Mouse (Mus musculus) right cerebral cortex, adult 18-20 months (tissue): Measurements from ENCODE around the gene Dido1.
A peak's percentile ranks its signal among the peaks of the same experiment; 100 is the strongest.

Experiments
- DNase-seq: peaks from one replicate; pipeline ENCODE4 v3.0.0; 2022; ENCODE audit warnings: mixed read lengths

Gene Dido1

DNA sequence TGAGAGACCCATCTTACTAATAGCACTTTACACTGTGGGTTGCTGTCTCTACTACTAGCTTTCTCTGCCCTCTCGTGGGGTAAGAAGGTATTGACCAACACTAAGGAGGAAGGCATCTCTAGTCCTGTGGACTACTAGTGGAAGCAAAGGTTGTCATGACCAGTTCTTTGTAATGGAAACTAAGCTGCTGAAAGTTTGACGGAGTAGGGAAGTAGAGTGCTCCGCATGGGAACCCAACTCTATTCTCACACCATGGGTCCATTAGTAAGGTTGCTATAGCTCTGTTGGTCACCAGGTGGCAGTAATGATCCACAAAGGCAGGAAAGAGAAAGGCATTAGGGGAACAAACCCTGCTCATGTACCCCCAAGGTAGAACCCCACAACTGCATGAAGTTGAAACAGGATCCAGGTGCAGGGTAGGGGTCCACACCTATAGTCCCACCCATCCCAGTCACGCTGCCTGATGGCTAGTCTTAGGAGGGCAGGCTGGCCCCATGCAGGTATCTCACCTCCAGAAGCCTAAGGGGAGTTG is 31.1 kb downstream of the Dido1 start:
- DNase-seq = peak; percentile 58

DNA sequence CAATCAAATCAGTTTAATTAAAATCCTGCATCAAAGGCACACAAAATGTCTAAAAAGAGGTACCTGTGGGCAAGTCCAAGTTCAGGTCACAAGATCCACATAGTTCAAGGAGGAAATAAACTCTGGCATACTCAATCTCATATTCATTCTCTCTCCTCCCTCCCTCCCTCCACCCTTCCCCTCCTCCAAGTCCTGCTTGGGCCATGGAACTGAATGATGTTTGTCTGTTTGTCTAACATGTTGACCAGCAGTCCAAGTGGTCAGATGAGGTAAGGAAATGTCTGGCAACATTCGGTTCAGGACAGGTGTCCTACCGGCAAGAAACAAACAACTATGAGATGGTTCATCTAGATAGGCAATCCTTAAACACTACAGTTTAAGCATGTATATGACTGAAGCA is 33.1 kb downstream of the Dido1 start:
- DNase-seq = no peak

DNA sequence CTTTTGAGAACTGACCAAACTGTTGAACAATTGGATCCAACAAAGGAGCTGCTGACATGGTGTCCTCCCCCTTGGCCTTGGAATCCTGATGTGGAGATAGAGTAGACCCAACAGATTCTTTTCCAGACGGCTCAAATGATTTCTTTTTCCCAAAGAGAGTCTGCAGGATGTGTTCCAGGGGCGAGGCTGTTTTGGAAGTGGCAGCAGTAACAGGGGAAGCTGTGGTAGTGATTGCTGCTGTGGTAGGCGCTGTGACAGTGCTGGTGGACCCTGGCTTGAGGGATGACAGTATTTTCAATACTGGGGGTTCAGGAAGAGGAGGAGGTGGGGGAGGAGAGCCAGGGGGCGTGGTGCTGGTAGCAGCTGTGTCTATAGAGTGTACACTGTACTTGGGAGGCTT is 47.8 kb downstream of the Dido1 start:
- no peak for DNase-seq

DNA sequence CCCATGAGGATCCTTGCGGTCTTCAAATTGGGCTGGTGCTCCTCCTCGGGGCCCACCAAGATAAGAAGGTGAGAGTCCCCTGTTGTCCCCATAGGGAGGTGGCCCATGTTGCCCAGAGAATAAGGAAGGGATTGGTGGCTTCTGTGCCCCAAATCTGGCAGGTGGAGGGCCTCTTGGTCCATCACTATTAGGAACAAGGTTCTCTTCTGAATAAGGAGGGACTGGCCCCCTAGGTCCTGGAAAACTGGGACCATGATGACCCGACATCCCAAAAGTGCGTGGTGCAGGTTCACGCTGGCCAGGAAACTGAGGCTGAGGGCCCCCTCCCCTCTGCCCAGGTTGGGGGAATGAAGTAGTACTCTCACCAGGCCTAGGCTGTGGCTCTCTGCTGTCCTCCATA is 49.3 kb downstream of the Dido1 start:
- no peak for DNase-seq

DNA sequence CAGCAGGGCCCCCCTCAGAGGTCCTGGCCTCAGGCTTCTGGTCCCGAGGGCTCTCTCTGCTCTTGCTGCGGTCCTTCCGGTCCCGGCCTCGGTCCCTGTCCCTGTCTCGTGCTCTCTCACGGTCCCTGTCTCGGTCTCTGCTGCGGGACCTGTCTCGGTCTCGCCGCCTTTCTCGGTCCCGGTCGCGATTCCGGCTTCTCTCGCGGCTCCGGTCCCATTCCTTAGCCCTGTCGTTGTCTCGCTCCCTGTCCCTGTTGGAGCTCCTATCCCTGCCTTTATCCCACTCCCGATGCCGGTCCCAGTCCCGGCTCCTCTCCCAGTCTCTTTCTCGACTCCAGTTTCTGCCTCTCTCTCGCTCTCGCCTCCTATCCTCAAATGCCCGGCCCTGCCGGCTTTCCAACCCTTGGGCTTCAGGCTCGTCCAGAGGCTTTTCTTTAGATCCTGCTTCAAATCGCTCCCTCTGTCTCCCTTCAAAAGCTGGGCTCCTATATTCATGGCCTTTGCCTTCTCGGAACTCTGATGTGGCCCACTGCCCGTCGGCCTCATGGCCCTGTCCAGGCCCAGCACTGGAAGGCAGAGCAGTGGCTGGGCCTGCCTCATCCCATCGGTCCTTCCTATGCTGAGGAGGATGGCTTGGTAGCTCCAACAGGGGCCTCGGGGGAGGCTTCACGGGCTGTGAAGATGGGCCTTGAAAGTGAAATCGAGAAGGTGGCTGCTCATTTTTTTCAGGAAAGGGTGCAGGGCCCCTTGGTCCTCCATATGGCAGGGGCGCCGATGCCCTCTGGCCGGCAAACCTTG is 50.2 kb downstream of the Dido1 start:
- DNase-seq = no peak

DNA sequence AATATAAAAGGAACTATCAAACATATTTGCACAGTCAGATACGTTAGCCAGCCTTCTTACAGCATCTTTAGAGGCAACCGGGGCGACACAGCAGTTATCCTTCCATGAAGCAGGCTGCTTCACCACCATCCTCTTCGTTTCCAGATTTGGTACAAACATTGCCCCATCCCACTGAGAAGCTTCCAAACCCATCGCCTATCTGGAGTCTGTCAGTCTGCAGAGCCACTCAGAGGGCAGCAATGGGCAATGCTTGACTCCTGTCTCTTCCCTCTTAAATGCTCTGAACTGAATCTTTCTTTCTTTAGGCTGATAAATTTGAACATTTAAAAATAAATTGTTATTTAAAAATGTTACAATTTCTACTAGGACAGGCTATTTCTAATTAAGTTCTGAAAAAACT is 51.4 kb downstream of the Dido1 start:
- DNase-seq = no peak

DNA sequence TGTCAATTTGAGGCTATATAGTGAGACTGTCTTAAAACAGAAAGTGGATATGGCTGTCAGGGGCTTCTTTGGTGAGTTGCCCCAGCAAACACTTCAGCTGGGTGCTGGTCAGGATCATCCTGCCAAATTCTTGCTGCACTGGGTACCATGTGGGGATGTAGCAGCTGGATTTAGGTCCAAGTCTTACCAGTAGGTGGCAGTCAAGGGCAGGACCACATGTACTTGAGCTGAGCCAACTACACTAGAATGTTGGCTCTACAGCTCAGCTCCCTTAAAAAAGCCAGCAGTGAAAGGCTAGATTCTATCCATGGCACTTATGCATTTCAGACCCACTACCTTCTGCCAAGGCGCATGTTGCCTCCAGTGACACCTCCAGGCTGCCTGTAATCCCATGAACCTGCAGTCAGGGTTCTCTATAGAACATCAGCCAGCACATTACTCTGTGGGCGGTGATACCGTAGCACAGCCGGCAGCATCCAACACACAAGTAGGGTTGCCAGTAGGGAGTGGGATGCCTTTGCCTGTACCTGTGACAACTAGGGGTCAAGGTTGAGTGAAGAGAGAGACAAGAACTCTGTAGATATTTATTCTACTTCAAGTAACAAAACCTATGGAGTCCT is 52.3 kb downstream of the Dido1 start:
- DNase-seq = peak; percentile 74

DNA sequence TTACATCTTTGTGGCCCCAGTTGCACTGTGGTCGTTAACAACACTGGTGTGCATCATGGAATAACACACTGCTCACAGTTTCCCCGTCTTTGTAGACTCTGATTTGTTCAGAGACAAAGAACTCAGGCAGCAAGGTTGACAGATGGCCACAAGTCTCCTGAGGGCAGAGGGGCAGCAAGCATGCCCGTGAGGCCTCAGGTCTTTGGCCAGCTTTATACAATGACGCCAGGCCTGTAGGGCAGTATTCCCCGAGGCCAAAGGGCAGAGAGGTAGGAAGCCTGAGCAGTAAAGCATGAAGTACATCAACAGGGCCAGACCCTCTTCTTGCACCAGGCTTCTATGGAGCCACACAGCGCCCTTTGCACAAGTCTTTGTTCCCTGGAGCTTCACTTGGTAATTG is 54.6 kb downstream of the Dido1 start:
- no peak for DNase-seq

DNA sequence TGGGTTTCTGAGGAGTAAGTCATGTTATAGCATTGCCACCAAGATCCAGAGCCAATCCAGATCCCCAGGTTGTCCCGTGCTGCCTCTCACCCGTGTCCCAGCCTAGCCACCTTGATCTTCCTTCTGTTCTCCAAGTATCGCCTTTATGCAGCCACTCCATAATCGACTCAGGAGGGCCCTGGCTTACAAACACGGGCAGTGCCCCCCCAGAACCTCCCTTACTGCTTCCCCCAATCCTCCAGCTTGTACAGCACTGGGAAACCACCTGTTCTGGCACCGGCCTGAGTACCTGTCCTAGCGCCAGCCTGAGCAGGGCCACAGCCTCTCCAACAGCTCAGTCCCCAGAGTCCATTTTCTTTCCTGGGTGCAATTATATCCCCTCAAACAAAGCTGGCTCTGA is 55.1 kb downstream of the Dido1 start:
- no peak for DNase-seq

DNA sequence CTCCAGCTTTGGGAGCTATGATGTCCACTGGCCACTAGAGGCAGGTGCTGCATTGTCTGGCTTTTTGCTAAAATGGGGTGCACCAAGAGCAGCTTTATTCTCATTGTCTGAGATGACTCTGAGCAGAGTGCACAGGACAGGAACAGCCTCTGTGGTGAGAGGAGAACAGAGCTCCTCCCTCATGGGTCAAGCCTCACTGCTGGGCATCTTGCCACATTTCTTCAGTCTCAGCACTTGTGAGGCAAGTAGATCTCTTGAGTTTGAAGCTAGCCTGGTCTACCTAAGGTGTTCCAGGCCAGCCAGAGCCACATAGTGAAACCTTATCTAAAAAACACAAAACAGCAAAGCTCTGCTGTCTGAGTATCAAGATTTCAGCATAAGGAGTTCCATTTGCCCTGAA is 63.0 kb downstream of the Dido1 start:
- no peak for DNase-seq

DNA sequence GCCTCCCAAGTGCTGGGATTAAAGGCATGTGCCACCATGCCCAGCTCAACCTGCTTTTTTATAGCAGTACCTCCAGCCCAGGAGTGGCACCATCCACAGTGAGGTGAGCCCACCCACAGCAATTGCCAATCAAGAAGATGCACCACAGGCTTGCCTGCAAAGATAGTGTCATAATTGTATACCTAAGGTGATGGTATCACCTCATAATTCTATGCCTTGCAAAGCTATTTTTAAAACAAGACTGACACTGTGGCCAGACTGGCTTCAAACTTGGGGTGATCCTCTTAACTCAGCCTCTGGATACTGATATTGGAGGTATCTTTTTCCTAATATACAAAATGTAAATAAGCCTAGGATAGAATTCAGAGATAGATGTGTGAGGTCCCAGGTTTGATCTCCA is 66.2 kb downstream of the Dido1 start:
- DNase-seq = no peak

DNA sequence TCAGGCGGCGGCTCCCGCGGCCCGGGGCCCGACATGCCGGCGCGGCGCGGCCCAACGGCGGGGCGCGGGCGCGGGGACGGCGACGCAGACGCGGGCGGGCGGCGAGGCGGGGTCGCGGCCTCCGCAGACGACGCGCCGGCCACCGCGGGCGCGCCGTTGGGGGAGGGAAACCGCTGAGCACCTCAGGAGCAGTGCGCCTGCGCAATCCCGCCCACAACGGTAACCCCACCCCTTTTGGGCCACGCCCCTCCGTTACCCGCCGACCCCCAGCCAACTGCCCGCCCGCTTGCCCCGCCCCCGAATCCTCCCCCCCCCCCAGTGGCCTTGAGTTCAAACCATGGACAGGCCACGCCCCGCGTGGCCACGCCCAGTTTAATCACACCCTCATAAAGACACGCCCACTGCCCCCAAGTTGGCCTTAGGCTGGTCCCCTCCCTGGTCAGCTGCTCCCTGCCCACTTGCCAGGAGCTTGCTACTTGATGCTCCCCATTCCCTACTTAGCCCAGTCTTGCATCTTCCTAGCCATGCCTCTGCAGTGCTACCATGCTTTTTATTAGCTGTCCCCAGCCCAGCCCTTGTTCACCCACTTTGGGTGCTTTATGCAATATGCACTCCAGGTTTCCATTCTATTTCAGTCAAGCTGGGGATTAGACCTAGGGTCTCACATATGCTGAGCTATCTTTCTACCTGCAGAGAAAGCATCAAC is 67.1 kb downstream of the Dido1 start, which contains the start of gene Tcfl5:
Gene Tcfl5 (minus strand): TSS at position 154 of the 706 bp plus-strand sequence.
- DNase-seq = no peak

DNA sequence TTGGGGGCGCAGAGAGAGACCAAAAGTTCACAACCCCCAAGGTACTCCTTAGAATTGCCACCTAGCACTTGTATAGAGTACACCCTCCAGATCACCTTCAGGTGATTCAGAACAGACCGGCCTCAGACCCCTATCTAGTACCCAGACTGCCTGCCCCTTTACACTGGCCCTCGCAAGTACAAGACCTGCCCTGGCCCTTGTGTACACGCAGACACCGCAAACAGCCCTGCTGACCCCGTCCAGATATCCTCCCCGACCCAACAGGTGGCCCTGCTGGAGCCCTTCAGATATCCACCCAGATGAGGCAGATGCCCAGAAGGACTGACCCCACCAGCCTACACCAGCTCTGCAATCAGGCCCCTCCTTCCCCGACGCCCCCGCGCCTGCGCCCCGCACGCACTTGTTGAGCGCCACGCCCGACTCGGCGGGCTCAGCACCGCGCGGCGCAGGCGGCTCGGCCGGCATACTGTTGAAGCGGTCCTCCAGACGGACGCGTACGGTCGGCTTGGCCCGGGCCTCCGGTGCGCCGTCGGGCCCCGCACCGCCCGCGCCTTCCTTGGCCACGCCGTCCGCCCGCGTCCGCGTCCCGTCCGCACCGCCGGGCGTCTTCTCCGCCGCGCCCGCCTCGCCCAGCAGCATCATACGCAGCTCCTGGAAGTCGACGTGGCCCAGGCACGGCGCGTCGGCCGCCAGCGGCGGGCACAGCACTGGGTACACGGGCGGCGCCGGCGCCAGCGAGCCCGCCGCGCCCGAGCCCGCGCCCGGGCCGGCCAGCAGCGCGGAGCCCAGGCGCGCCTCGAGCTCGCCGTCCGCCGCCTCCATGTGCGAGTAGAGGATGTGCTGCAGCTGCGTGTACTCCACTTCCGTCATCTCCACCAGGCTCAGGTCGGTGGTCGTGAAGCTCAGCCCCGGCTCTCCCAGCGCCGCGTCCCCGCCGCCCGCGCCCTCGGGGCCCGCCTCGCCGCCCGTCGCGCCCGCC is 67.9 kb downstream of the Dido1 start:
- DNase-seq = no peak

DNA sequence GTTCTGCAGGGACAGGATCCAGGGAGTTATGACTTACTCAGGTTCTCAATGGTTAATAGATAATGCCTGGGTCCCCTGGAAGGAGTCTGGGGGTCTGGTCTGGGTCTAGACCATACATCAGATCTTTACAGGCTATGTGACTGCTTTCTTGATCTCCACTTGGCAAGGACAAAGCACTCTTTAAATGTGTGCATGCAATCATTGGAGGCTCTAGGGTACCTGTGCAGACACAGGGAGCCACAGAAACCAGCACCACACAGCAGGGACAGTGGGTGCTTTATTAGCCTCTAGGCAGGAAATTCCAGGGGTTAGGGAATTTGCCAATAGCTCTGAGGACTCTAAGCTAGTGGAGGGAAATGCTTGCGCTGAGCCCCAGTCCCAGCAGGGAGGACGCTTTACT is 97.9 kb downstream of the Dido1 start:
- DNase-seq = no peak

DNA sequence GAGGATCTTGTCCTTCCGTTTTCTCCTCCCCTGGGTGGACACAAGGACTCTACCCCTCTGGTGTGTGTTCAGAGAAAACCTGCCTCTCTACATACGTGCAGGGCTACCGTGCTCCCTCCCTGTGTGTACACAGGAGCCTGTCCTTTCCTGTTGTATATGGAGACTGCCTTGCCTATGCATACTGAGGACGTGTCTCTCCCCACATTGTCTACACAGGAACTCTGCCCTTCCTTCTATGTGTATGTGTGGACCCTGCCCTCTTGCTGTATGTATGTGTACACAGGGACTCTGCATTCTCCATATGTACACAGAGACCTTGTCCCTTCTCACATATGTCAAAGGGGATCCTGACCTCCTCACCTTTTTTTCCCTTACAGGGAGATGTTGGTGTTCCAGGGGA is 99.5 kb downstream of the Dido1 start:
- no peak for DNase-seq
